Mouse (Mus musculus) heart, adult 2 months (tissue): ENCODE measurements around the gene Phf21b.
A peak's percentile ranks its signal among the peaks of the same experiment; 100 is the strongest.

Experiments
- CTCF ChIP-seq: fragments of 200-600 bp; IDR thresholded peaks from 2 replicates; pipeline ENCODE4 v1.8.1; 2022; ENCODE audit warnings: antibody characterized with exemption, mild to moderate bottlenecking, moderate library complexity
- POLR2A ChIP-seq: fragments of 200-500 bp; IDR thresholded peaks from 2 replicates; pipeline ENCODE4 v1.6.1; 2011; ENCODE audit warnings: mild to moderate bottlenecking, low read depth, low read length, control low read depth; ENCODE audit not compliant: insufficient read depth

GRCm38 (mm10) chr15:84840560-84840959, 15.3 kb downstream of the Phf21b start:
- peak; percentile 20 for TF ChIP-seq CTCF
- TF ChIP-seq POLR2A: no peak
